Mouse (Mus musculus) erythroblast, embryonic 14.5 days (primary cell): Measurements from ENCODE around the gene P4ha3.

Experiments
- GATA1 ChIP-seq: IDR thresholded peaks from 2 replicates; pipeline ENCODE4 v1.6.1; 2012; ENCODE audit warnings: low read length, inconsistent platforms, mixed read lengths
- TAL1 ChIP-seq: IDR thresholded peaks from 3 replicates; pipeline ENCODE4 v1.6.1; 2012; ENCODE audit warnings: low read length, inconsistent platforms, mixed read lengths

- no peak for TF ChIP-seq GATA1
- TF ChIP-seq TAL1 = no peak
Measured at GRCm38 (mm10) chr7:100305894-100306293, 20.6 kb downstream of the P4ha3 start.
